Mouse (Mus musculus): ENCODE measurements around the gene Snrnp27. TPM values are rescaled to one million over a fixed set of nuclear protein-coding genes. Genes with fewer than 3 reads are reported as not detected.

Snrnp27 gene
- polyA plus RNA-seq, 1 experiment from 2014 or later: 137 TPM

- Histone ChIP-seq H3K4me1 (ENCODE audit: control insufficient read depth, insufficient read depth, low read length) (no peaks in the 10 kb centered on the region), H3K4me3 (ENCODE audit: low read depth, low read length) (no peak overlapping the region), H3K9ac (ENCODE audit: low read length) (no peak overlapping the region), H3K27ac (ENCODE audit: low read depth, low read length) (no peak overlapping the region), H3K4me2 (no peak overlapping the region), H3K36me3 (ENCODE audit: control insufficient read depth, insufficient read depth, low read length) (no peaks in the 10 kb centered on the region), H3K27me3 (ENCODE audit: control insufficient read depth, insufficient read depth, low read length) (no peaks in the 10 kb centered on the region), H3K9me3 (ENCODE audit: control insufficient read depth, low read length) (no peaks in the 10 kb centered on the region)
- no peak for ATAC-seq (ENCODE audit: low FRiP score)
- 70% methylated on average over 4 of the region's 4 CpGs for WGBS
- DNase-seq (ENCODE audit: low spot score, missing footprints): peak; percentile 61
These were observed 47.0 kb downstream of the Snrnp27 start for GRCm38 (mm10) chr6:86637171-86637835.

DNA sequence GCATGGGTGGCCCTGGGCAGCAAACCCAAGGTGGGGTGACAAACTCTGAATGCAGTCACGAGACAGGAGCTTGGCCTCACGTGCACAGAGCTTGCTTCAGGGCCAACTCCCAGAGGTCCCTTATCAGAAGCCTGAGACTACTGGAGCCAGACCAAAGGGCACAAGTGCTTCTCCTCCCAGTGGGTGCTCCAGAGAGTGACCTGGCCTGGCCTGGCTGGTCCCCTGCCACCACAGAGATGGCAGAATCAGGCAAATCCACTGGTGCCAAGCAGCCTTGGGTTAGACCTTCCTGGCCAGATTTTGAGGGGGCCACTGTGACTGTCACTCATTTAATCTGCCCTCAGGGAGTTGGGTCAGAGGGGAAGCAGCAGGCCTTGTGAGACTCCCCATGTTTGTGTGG is 47.8 kb downstream of the Snrnp27 start:
- Histone ChIP-seq H3K36me3 (ENCODE audit: control insufficient read depth, insufficient read depth, low read length) (no peaks in the 10 kb centered on the region), H3K4me1 (ENCODE audit: control insufficient read depth, insufficient read depth, low read length) (no peaks in the 10 kb centered on the region), H3K4me3 (ENCODE audit: low read depth, low read length) (no peak overlapping the region), H3K9ac (ENCODE audit: low read length) (no peak overlapping the region), H3K4me2 (no peak overlapping the region), H3K9me3 (ENCODE audit: control insufficient read depth, low read length) (no peaks in the 10 kb centered on the region), H3K27me3 (ENCODE audit: control insufficient read depth, insufficient read depth, low read length) (no peaks in the 10 kb centered on the region), H3K27ac (ENCODE audit: low read depth, low read length) (no peak overlapping the region)
- DNase-seq (ENCODE audit: low spot score, missing footprints) (peak; percentile 68), ATAC-seq (ENCODE audit: low FRiP score) (no peak)
- 79% methylated on average over 2 of the region's 2 CpGs for WGBS

GRCm38 (mm10) chr6:86630141-86630540 is 54.2 kb downstream of the Snrnp27 start:
- H3K4me2 ChIP-seq: no peak overlapping the region
- no peak overlapping the region for H3K9ac ChIP-seq (ENCODE audit: low read length)
- H3K4me1 ChIP-seq (ENCODE audit: control insufficient read depth, insufficient read depth, low read length): no peaks in the 10 kb centered on the region
- H3K27ac ChIP-seq (ENCODE audit: low read depth, low read length): no peak overlapping the region
- H3K9me3 ChIP-seq (ENCODE audit: control insufficient read depth, low read length): no peaks in the 10 kb centered on the region
- no peak for DNase-seq (ENCODE audit: low spot score, missing footprints)
- no peaks in the 10 kb centered on the region for H3K27me3 ChIP-seq (ENCODE audit: control insufficient read depth, insufficient read depth, low read length)
- no peaks in the 10 kb centered on the region for H3K36me3 ChIP-seq (ENCODE audit: control insufficient read depth, insufficient read depth, low read length)
- 83% methylated on average over 3 of the region's 3 CpGs for WGBS
- no peak for ATAC-seq (ENCODE audit: low FRiP score)
- H3K4me3 ChIP-seq (ENCODE audit: low read depth, low read length): no peak overlapping the region

GRCm38 (mm10) chr6:86627946-86628345 is 56.4 kb downstream of the Snrnp27 start, which contains the start of gene Asprv1:
Gene Asprv1, plus strand, starts transcription at chr6:86628164.
- Histone ChIP-seq H3K4me3 (ENCODE audit: low read depth, low read length) (no peak within 1 kb of the TSS), H3K9me3 (ENCODE audit: control insufficient read depth, low read length) (no peaks in the 10 kb centered on the region), H3K27me3 (ENCODE audit: control insufficient read depth, insufficient read depth, low read length) (no peaks in the 10 kb centered on the region), H3K27ac (ENCODE audit: low read depth, low read length) (no peak within 1 kb of the TSS), H3K4me2 (no peak within 1 kb of the TSS), H3K36me3 (ENCODE audit: control insufficient read depth, insufficient read depth, low read length) (no peaks in the 10 kb centered on the region), H3K4me1 (ENCODE audit: control insufficient read depth, insufficient read depth, low read length) (no peaks in the 10 kb centered on the region), H3K9ac (ENCODE audit: low read length) (no peak within 1 kb of the TSS)
- WGBS: 57% methylated on average over 10 of the region's 10 CpGs
- ATAC-seq (ENCODE audit: low FRiP score) (no peak), DNase-seq (ENCODE audit: low spot score, missing footprints) (peak; percentile 8)

Other genes with a start within 250 kb of the Snrnp27 start
- gene C87436, start 246.1 kb downstream of the Snrnp27 start, polyA plus RNA-seq (2014; fragmentation: Nextera tagmentation; extraction: Ambion mirVana): 23.6 and 26.4 TPM in 2 replicates
- 418 and 497 TPM in 2 replicates for gene Pcbp1, start 158.2 kb downstream of the Snrnp27 start, polyA plus RNA-seq (2014; fragmentation: Nextera tagmentation; extraction: Ambion mirVana)
- gene Asprv1, start 56.4 kb downstream of the Snrnp27 start, polyA plus RNA-seq (2014; fragmentation: Nextera tagmentation; extraction: Ambion mirVana): 0.37 and 0.68 TPM in 2 replicates
- 16.7 and 18.4 TPM in 2 replicates for gene Mxd1, start 15.4 kb downstream of the Snrnp27 start, polyA plus RNA-seq (2014; fragmentation: Nextera tagmentation; extraction: Ambion mirVana)
- 42.4 and 46.3 TPM in 2 replicates for gene Gmcl1, start 48.9 kb upstream of the Snrnp27 start, polyA plus RNA-seq (2014; fragmentation: Nextera tagmentation; extraction: Ambion mirVana)
- gene Anxa4, start 109.1 kb upstream of the Snrnp27 start, polyA plus RNA-seq (2014; fragmentation: Nextera tagmentation; extraction: Ambion mirVana): 5.4 and 7.0 TPM in 2 replicates
- gene Aak1, start 165.0 kb upstream of the Snrnp27 start, polyA plus RNA-seq (2014; fragmentation: Nextera tagmentation; extraction: Ambion mirVana): 17.1 and 21.1 TPM in 2 replicates

All from midbrain, embryonic 11.5 days (tissue).